Mouse (Mus musculus) embryo, embryonic 10 days (tissue): ENCODE measurements around the gene Clec3a.

ENCODE experiments used
- DNase-seq: peaks from one replicate; pipeline ENCODE4 v3.0.0-alpha.2; 2015; ENCODE audit warnings: low spot score

Gene Clec3a

DNA sequence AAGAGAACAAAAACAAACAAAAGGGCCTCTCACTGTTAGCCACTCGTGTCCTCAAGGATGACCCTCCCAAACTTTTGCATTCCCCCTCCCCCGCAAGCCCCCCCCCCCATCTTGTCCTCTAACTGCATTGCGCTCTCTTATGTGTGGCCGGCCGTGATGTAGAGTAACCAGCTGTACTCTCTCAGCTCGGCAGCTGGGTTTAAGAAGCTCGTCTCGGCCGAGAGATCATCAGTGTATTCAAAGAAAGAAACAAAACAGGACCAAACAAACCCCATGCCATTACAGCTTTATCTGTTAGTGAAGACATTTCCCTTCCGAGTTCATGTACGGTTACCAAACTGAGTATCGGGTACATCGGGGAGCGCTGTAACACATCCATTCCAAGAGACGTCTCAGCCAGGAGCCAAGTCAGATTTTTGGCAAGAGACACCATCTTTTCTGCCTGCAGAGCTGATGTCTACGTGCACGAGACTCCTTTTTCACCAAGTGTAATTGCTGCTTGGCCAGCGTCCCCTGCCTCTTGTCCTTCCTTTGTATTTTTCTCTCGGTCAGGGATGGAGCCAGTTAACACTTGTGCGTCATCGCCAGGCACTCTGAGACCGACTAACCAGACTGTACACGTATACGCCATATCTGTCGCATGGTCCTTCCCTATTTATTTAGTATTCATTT is 40.4 kb downstream of the Clec3a start:
- no peak for DNase-seq

DNA sequence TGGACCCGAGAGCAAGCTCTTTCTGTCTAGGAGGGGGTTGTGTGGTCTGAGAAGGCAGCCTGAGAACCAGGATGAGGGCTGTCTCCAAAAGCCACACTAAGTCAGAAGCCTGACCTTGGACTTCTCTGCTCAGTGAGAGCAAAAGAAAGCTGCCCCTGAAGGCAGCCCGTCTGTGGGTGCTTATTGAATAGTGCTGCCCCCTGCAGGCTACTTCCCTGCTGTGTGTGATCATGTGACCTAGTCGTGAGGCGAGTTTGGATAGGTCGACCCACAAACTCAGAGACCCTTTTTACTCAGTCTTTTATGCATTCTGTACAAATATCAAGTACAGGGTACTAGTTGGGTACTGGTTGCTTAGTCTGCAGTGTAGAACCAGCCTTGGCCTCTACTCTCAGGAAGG is 42.7 kb downstream of the Clec3a start:
- DNase-seq = no peak

DNA sequence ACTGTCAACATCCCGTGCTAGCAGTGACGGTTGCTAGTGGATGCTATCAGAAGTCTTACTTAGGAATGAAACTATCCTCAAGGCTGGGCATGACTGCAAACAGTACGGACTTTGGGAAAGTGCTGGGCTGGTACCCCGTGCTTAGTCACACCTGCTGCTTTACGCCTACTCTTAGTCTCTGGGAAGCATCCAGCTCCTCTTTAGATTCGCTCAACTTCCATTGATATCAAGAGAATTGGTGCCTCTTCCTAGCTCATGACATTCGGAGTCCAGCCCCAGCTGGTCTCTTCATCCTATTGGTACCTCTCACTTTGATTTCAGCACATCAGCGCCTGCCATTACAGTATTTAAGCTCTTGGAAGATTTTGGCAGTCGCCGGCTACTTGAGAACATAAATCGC is 44.7 kb downstream of the Clec3a start:
- DNase-seq = no peak

DNA sequence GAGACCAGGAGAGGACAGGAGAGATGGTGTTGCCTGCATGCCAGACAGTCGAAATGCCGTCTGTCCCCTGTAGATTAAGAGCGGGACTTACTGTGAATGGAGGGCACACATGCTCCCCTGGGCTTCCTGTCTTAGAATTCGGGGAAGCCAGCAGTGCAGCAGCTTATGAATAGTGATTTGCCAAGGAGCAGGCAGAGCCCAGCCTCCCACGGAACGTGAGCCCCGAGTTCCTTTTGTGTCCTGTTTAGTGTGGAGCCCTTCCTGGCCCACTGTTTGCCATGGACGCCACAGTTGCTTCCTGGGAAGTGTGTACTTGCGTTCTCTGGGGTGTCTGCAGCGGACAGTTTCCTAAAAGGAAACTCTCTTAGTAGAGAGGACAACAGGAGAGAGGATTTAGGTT is 45.4 kb downstream of the Clec3a start:
- no peak for DNase-seq

DNA sequence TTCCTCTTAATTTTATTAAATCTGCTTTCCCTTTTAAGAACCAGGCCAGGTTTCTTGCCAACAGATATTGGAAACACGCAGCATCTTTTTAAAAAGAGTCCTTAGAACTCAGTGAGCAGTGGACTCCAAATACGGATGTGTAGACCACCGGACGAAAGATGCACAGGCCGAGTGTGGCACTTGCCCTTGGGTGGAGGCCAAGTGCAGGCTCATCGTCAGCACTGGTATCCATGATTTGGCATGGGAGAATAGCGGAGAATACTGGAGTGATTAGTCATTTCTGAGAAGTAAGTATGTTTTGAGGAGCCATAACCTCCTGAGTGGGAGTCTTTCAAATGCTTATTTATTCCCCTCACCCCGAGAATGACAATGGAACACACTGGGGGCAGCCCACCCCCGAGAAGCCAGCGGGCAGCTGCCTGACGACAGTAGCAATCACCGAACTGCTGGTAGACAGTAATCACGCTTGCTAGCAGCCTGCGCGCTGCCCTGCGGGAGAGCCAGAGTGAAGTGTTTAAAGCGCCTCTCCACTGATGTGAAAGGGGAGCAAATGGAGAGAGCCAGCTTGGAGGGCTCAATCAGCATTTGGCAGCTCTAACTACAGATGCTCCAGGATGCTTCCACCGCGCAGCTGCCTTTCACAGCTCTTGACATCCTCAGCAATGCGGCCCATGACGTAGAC is 50.8 kb downstream of the Clec3a start:
- DNase-seq = no peak

DNA sequence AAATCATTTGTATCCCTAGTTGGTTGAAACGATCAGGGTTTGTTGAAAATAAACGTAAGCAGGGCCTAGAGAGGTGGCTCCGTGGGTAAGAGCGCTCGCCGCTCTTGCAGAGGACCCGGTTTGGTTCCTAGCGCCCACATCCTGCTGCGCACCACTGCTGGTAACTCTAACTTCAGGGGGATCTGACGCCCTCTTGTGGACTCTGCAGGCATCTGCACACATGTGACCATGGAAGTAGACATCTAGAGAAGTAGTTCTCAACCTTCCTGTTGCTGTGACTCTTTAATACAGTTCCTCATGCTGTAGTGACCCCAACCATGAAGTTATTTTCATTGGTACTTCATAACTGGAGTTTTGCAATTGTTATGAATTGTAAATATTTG is 51.3 kb downstream of the Clec3a start:
- no peak for DNase-seq

DNA sequence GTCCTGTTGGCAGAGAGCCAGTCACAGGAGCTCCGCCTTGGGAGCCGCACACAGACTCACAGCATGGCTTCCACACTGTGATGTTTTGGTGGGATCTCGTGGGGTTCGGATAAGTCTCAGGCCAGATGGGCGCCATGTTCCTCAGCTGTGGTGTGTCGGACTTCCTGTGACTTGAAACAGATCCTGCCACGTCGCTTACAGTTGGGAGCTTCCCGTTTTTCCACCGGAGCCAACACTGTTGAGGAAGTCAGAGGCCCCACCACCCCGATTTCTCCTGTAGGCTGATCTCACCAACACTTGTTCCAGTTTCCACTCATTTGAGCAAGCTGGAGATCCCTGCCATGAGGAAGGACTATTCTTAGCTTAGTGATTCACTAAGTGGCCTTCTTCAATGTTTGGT is 55.7 kb downstream of the Clec3a start:
- no peak for DNase-seq
